Mouse (Mus musculus): ENCODE measurements around the gene Fmnl1.

- TF ChIP-seq CTCF (IDR thresholded peaks at IDR 0.05; ENCODE audit: borderline replicate concordance, insufficient read depth, low read length) (no peak), POLR2A (IDR thresholded peaks at IDR 0.05; ENCODE audit: low read depth, low read length) (no peak)
Measured at GRCm38 (mm10) chr11:103144309-103145285, 26.3 kb upstream of the Fmnl1 start.

Data from embryonic fibroblast, embryonic 13.5 days (primary cell).